Mouse (Mus musculus): ENCODE measurements around the gene Slc15a1.

- TF ChIP-seq CTCF (IDR thresholded peaks at IDR 0.05; ENCODE audit: low read depth) (no peak), EP300 (IDR thresholded peaks at IDR 0.05; ENCODE audit: low read depth) (no peak)
These were observed 88.3 kb downstream of the Slc15a1 start for GRCm38 (mm10) chr14:121416626-121417319.
